Mouse (Mus musculus) limb, embryonic 13.5 days (tissue): ENCODE data around the gene Odf3. TPM values are rescaled to one million over a fixed set of nuclear protein-coding genes. Genes with fewer than 3 reads are reported as not detected.
A peak's percentile ranks its signal among the peaks of the same experiment; 100 is the strongest.

Source experiments
- ATAC-seq: fragments of 200-750 bp; cut with Nextera tagmentation; 2 replicates; pipeline ENCODE4 v1.8.0; 2017; ENCODE audit warnings: low read depth, moderate number of reproducible peaks, moderate TSS enrichment; ENCODE audit not compliant: low FRiP score
- H3K27ac ChIP-seq: fragments of 300-500 bp; sonication (generic); 2 replicates; pipeline ENCODE4 v1.5.1; 2015; ENCODE audit warnings: inconsistent platforms, mild to moderate bottlenecking, moderate library complexity
- H3K27me3 ChIP-seq: fragments of 300-500 bp; sonication (generic); 2 replicates; pipeline ENCODE4 v1.6.1; 2015; ENCODE audit warnings: mild to moderate bottlenecking, inconsistent platforms
- H3K36me3 ChIP-seq: fragments of 300-500 bp; sonication (generic); 2 replicates; pipeline ENCODE4 v1.6.1; 2015; ENCODE audit warnings: inconsistent platforms, mild to moderate bottlenecking, moderate library complexity
- H3K4me1 ChIP-seq: fragments of 300-500 bp; sonication (generic); 2 replicates; pipeline ENCODE4 v1.6.1; 2015; ENCODE audit warnings: inconsistent platforms
- H3K4me2 ChIP-seq: fragments of 300-500 bp; sonication (generic); replicated peaks from 2 replicates; pipeline ENCODE4 v1.6.1; 2015; ENCODE audit warnings: inconsistent platforms, mild to moderate bottlenecking, moderate library complexity
- H3K4me3 ChIP-seq: fragments of 300-500 bp; sonication (generic); 2 replicates; pipeline ENCODE4 v1.5.1; 2015; ENCODE audit warnings: moderate library complexity, mild to moderate bottlenecking, inconsistent platforms
- H3K9ac ChIP-seq: fragments of 300-500 bp; sonication (generic); 2 replicates; pipeline ENCODE4 v1.6.1; 2015; ENCODE audit warnings: mild to moderate bottlenecking, inconsistent platforms
- H3K9me3 ChIP-seq: fragments of 300-500 bp; sonication (generic); 2 replicates; pipeline ENCODE4 v1.6.1; 2016; ENCODE audit warnings: inconsistent platforms
- WGBS: fragments of 180-500 bp; shearing (Covaris S2); methylation state at CpG from one replicate; pipeline ENCODE4 v1.1.7; 2015; 5-methylcytosine and 5-hydroxymethylcytosine counted together
- polyA plus RNA-seq: library from polyadenylated mRNA; unstranded; fragments of >200 nt; fragmentation: Nextera tagmentation; extraction: Ambion mirVana; gene quantifications from 2 replicates; pipeline ENCODE4 v1.2.1, GENCODE M21; 2015

Gene Odf3
- polyA plus RNA-seq, 1 experiment from 2014 or later: not detected

- 44% methylated on average over 8 of the region's 8 CpGs for WGBS
These were observed 19.3 kb upstream of the Odf3 start for GRCm38 (mm10) chr7:140828171-140828881.

GRCm38 (mm10) chr7:140831447-140831846 is 16.2 kb upstream of the Odf3 start:
- no peaks in the 10 kb centered on the region for H3K36me3 ChIP-seq
- no peaks in the 10 kb centered on the region; the same call in 1 of the 2 replicates for H3K27me3 ChIP-seq
- no peaks in the 10 kb centered on the region for H3K4me1 ChIP-seq
- H3K4me3 ChIP-seq: no peak overlapping the region
- H3K9me3 ChIP-seq: no peaks in the 10 kb centered on the region
- 73% methylated on average over 6 of the region's 6 CpGs for WGBS
- no peak overlapping the region for H3K9ac ChIP-seq
- no peak overlapping the region for H3K27ac ChIP-seq
- no peak for ATAC-seq
- H3K4me2 ChIP-seq: no peak overlapping the region

More at GRCm38 (mm10) chr7:140828171-140828881, 19.3 kb upstream of the Odf3 start:
- no peak overlapping the region for H3K27ac ChIP-seq
- H3K36me3 ChIP-seq: no peaks in the 10 kb centered on the region
- no peak overlapping the region for H3K4me2 ChIP-seq
- H3K4me3 ChIP-seq: no peak overlapping the region
- H3K9me3 ChIP-seq: no peaks in the 10 kb centered on the region
- H3K27me3 ChIP-seq: no peaks in the 10 kb centered on the region; the same call in 1 of the 2 replicates
- no peak for ATAC-seq
- no peaks in the 10 kb centered on the region for H3K4me1 ChIP-seq
- no peak overlapping the region for H3K9ac ChIP-seq

- H3K9me3 ChIP-seq: no peaks in the 10 kb centered on the region
- no peaks in the 10 kb centered on the region for H3K36me3 ChIP-seq
- H3K27ac ChIP-seq: no peak overlapping the region
- no peaks in the 10 kb centered on the region; the same call in 1 of the 2 replicates for H3K27me3 ChIP-seq
- H3K4me1 ChIP-seq: no peaks in the 10 kb centered on the region
- H3K4me3 ChIP-seq: no peak overlapping the region
- no peak overlapping the region for H3K4me2 ChIP-seq
- 82% methylated on average over 4 of the region's 4 CpGs for WGBS
- H3K9ac ChIP-seq: no peak overlapping the region
- ATAC-seq: no peak
These were observed 14.3 kb upstream of the Odf3 start for GRCm38 (mm10) chr7:140833341-140833740.

- Histone ChIP-seq H3K4me1 (no peaks in the 10 kb centered on the region), H3K9ac (no peak within 1 kb of the TSS), H3K9me3 (no peaks in the 10 kb centered on the region), H3K4me3 (no peak within 1 kb of the TSS), H3K27ac (no peak within 1 kb of the TSS), H3K27me3 (peaks cover 15% of the 10 kb centered on the region), H3K36me3 (no peaks in the 10 kb centered on the region), H3K4me2 (no peak within 1 kb of the TSS)
- ATAC-seq: no peak
- WGBS: 43% methylated on average over 20 of the region's 20 CpGs
These were observed 12.4 kb upstream of the Odf3 start, which contains the start of gene Urah for GRCm38 (mm10) chr7:140834968-140835757. Urah (plus strand) TSS chr7:140835018.

- Histone ChIP-seq H3K27me3 (peaks cover 20% of the 10 kb centered on the region), H3K27ac (no peak overlapping the region), H3K9me3 (no peaks in the 10 kb centered on the region), H3K4me3 (no peak overlapping the region), H3K9ac (no peak overlapping the region), H3K4me2 (no peak overlapping the region), H3K36me3 (no peaks in the 10 kb centered on the region), H3K4me1 (no peaks in the 10 kb centered on the region)
- no peak for ATAC-seq
- 78% methylated on average over 2 of the region's 2 CpGs for WGBS
These were observed 11.9 kb upstream of the Odf3 start for GRCm38 (mm10) chr7:140835758-140836087.

GRCm38 (mm10) chr7:140836243-140837115 is 11.1 kb upstream of the Odf3 start:
- Histone ChIP-seq H3K9ac (0 out of 2 replicates have a peak overlapping the region, but pooled peaks have one; percentile 19), H3K4me2 (no peak overlapping the region), H3K4me3 (no peak overlapping the region), H3K27me3 (peaks cover 28% of the 10 kb centered on the region), H3K36me3 (no peaks in the 10 kb centered on the region), H3K4me1 (no peaks in the 10 kb centered on the region), H3K27ac (no peak overlapping the region), H3K9me3 (no peaks in the 10 kb centered on the region)
- no peak for ATAC-seq
- WGBS: 83% methylated on average over 9 of the region's 9 CpGs

GRCm38 (mm10) chr7:140839556-140839955 is 8.0 kb upstream of the Odf3 start:
- 53% methylated on average over 5 of the region's 5 CpGs for WGBS
- Histone ChIP-seq H3K4me3 (no peak overlapping the region), H3K9me3 (no peaks in the 10 kb centered on the region), H3K27me3 (peaks cover 55% of the 10 kb centered on the region), H3K27ac (no peak overlapping the region), H3K4me2 (no peak overlapping the region), H3K9ac (no peak overlapping the region), H3K4me1 (no peaks in the 10 kb centered on the region), H3K36me3 (no peaks in the 10 kb centered on the region)
- ATAC-seq: no peak

- Histone ChIP-seq H3K9ac (no peak overlapping the region), H3K4me3 (no peak overlapping the region), H3K27ac (no peak overlapping the region), H3K4me2 (no peak overlapping the region), H3K9me3 (no peaks in the 10 kb centered on the region), H3K4me1 (peaks cover 5% of the 10 kb centered on the region; the same call in 1 of the 2 replicates), H3K36me3 (no peaks in the 10 kb centered on the region), H3K27me3 (peaks cover 55% of the 10 kb centered on the region)
- 36% methylated on average over 19 of the region's 19 CpGs for WGBS
- no peak for ATAC-seq
These were observed 6.6 kb upstream of the Odf3 start for GRCm38 (mm10) chr7:140840750-140841735.

- no peaks in the 10 kb centered on the region for H3K36me3 ChIP-seq
- 76% methylated on average over 7 of the region's 7 CpGs for WGBS
- H3K4me2 ChIP-seq: no peak overlapping the region
- no peak for ATAC-seq
- no peak overlapping the region for H3K27ac ChIP-seq
- peaks cover 62% of the 10 kb centered on the region for H3K27me3 ChIP-seq
- no peak overlapping the region for H3K4me3 ChIP-seq
- peaks cover 7% of the 10 kb centered on the region; the same call in 1 of the 2 replicates for H3K4me1 ChIP-seq
- no peak overlapping the region for H3K9ac ChIP-seq
- no peaks in the 10 kb centered on the region for H3K9me3 ChIP-seq
These were observed 3.8 kb upstream of the Odf3 start for GRCm38 (mm10) chr7:140843806-140844205.

GRCm38 (mm10) chr7:140844905-140845665 is 2.5 kb upstream of the Odf3 start, which contains the start of gene Scgb1c1:
Scgb1c1 (plus strand) TSS chr7:140845547.
- 25% methylated on average over 14 of the region's 14 CpGs for WGBS
- peak; percentile 73 for ATAC-seq
- H3K9me3 ChIP-seq: no peaks in the 10 kb centered on the region
- H3K36me3 ChIP-seq: no peaks in the 10 kb centered on the region
- no peak within 1 kb of the TSS for H3K4me3 ChIP-seq
- H3K27ac ChIP-seq: no peak within 1 kb of the TSS
- peaks cover 52% of the 10 kb centered on the region for H3K27me3 ChIP-seq
- H3K4me1 ChIP-seq: peaks cover 7% of the 10 kb centered on the region; the same call in 1 of the 2 replicates
- no peak within 1 kb of the TSS; the same call in 1 of the 2 replicates for H3K9ac ChIP-seq
- no peak within 1 kb of the TSS for H3K4me2 ChIP-seq
